Mouse (Mus musculus): ENCODE results near the gene Zfp641. TPM values are rescaled to one million over a fixed set of nuclear protein-coding genes. Genes with fewer than 3 reads are reported as not detected.

Zfp641 gene
- total RNA-seq (2014; rRNA removed) (21.4 and 22.5 TPM in 2 replicates), polyA plus RNA-seq (2015; fragmentation: Nextera tagmentation; extraction: Ambion mirVana) (10.9 and 12.8 TPM in 2 replicates)

GRCm38 (mm10) chr15:98295628-98296551 is at the start of gene Zfp641:
TSS of gene Zfp641 (minus strand) at chr15:98296161.
- peak; percentile 70 for ATAC-seq (ENCODE audit: low FRiP score)
- WGBS = 2% methylated on average over 57 of the region's 60 CpGs
- TF ChIP-seq CTCF (IDR thresholded peaks at IDR 0.05) = no peak

GRCm38 (mm10) chr15:98340887-98341286 is 44.9 kb upstream of the Zfp641 start, which contains the start of gene Olfr284:
TSS of gene Olfr284 (minus strand) at chr15:98340987.
- WGBS = 85% methylated on average over 8 of the region's 8 CpGs
- H3K4me1 ChIP-seq (ENCODE audit: insufficient read depth, low read length) = no peaks in the 10 kb centered on the region
- no peak within 1 kb of the TSS for H3K4me2 ChIP-seq (ENCODE audit: low read depth, low read length, poor library complexity, severe bottlenecking)
- H3K27ac ChIP-seq (ENCODE audit: low read depth, low read length) = no peak within 1 kb of the TSS
- H3K27me3 ChIP-seq (ENCODE audit: insufficient read depth, low read length) = no peaks in the 10 kb centered on the region
- ATAC-seq (ENCODE audit: low FRiP score) (no peak), DNase-seq (ENCODE audit: low spot score) (no peak)
- no peaks in the 10 kb centered on the region for H3K36me3 ChIP-seq (ENCODE audit: insufficient read depth, low read length)
- no peak within 1 kb of the TSS for H3K9ac ChIP-seq (replicated peaks; ENCODE audit: low read length, poor library complexity, severe bottlenecking)
- H3K4me3 ChIP-seq (ENCODE audit: low read depth, low read length) = no peak within 1 kb of the TSS
- H3K9me3 ChIP-seq (ENCODE audit: low read length) = no peaks in the 10 kb centered on the region
- no peak for TF ChIP-seq CTCF (IDR thresholded peaks at IDR 0.05)

More at GRCm38 (mm10) chr15:98295628-98296551, at the start of gene Zfp641:
- peaks cover 3% of the 10 kb centered on the region; the same call in 1 of the 2 replicates for H3K36me3 ChIP-seq (ENCODE audit: insufficient read depth, low read length)
- peak within 1 kb of the TSS; percentile 83 for H3K9ac ChIP-seq (replicated peaks; ENCODE audit: low read length, poor library complexity, severe bottlenecking)
- peak within 1 kb of the TSS; percentile 69 for H3K4me2 ChIP-seq (ENCODE audit: low read depth, low read length, poor library complexity, severe bottlenecking)
- DNase-seq (ENCODE audit: low spot score) = peak; percentile 52
- no peaks in the 10 kb centered on the region for H3K27me3 ChIP-seq (ENCODE audit: insufficient read depth, low read length)
- H3K4me3 ChIP-seq (ENCODE audit: low read depth, low read length) = peak within 1 kb of the TSS; percentile 72
- peak within 1 kb of the TSS; percentile 60 for H3K27ac ChIP-seq (ENCODE audit: low read depth, low read length)
- no peaks in the 10 kb centered on the region for H3K9me3 ChIP-seq (ENCODE audit: low read length)
- no peaks in the 10 kb centered on the region; the same call in 1 of the 2 replicates for H3K4me1 ChIP-seq (ENCODE audit: insufficient read depth, low read length)

GRCm38 (mm10) chr15:98317177-98317724 is 21.3 kb upstream of the Zfp641 start, which contains the start of gene Olfr285:
TSS of gene Olfr285 (minus strand) at chr15:98317353.
- WGBS = 94% methylated on average over 5 of the region's 5 CpGs
- ATAC-seq (ENCODE audit: low FRiP score) = no peak
- H3K27me3 ChIP-seq (ENCODE audit: insufficient read depth, low read length) = no peaks in the 10 kb centered on the region
- H3K4me3 ChIP-seq (ENCODE audit: low read depth, low read length) = no peak within 1 kb of the TSS
- no peaks in the 10 kb centered on the region for H3K9me3 ChIP-seq (ENCODE audit: low read length)
- no peak for TF ChIP-seq CTCF (IDR thresholded peaks at IDR 0.05)
- no peak for DNase-seq (ENCODE audit: low spot score)
- no peaks in the 10 kb centered on the region for H3K4me1 ChIP-seq (ENCODE audit: insufficient read depth, low read length)
- no peak within 1 kb of the TSS for H3K9ac ChIP-seq (replicated peaks; ENCODE audit: low read length, poor library complexity, severe bottlenecking)
- no peak within 1 kb of the TSS for H3K27ac ChIP-seq (ENCODE audit: low read depth, low read length)
- H3K36me3 ChIP-seq (ENCODE audit: insufficient read depth, low read length) = no peaks in the 10 kb centered on the region
- H3K4me2 ChIP-seq (ENCODE audit: low read depth, low read length, poor library complexity, severe bottlenecking) = no peak within 1 kb of the TSS

- Histone ChIP-seq H3K4me2 (ENCODE audit: low read depth, low read length, poor library complexity, severe bottlenecking) (no peak overlapping the region), H3K9me3 (ENCODE audit: low read length) (no peaks in the 10 kb centered on the region), H3K27me3 (ENCODE audit: insufficient read depth, low read length) (no peaks in the 10 kb centered on the region), H3K27ac (ENCODE audit: low read depth, low read length) (no peak overlapping the region), H3K4me3 (ENCODE audit: low read depth, low read length) (no peak overlapping the region), H3K36me3 (ENCODE audit: insufficient read depth, low read length) (no peaks in the 10 kb centered on the region), H3K9ac (replicated peaks; ENCODE audit: low read length, poor library complexity, severe bottlenecking) (no peak overlapping the region), H3K4me1 (ENCODE audit: insufficient read depth, low read length) (no peaks in the 10 kb centered on the region)
- DNase-seq (ENCODE audit: low spot score) (no peak), ATAC-seq (ENCODE audit: low FRiP score) (no peak)
- TF ChIP-seq CTCF (IDR thresholded peaks at IDR 0.05) = no peak
- 54% methylated on average over 6 of the region's 6 CpGs for WGBS
Measured at GRCm38 (mm10) chr15:98315703-98316102, 19.7 kb upstream of the Zfp641 start.

GRCm38 (mm10) chr15:98293651-98294050 is 2.3 kb downstream of the Zfp641 start:
- Histone ChIP-seq H3K27me3 (ENCODE audit: insufficient read depth, low read length) (no peaks in the 10 kb centered on the region), H3K4me2 (ENCODE audit: low read depth, low read length, poor library complexity, severe bottlenecking) (no peak overlapping the region), H3K9ac (replicated peaks; ENCODE audit: low read length, poor library complexity, severe bottlenecking) (no peak overlapping the region), H3K36me3 (ENCODE audit: insufficient read depth, low read length) (peaks cover 8% of the 10 kb centered on the region), H3K4me3 (ENCODE audit: low read depth, low read length) (no peak overlapping the region), H3K9me3 (ENCODE audit: low read length) (no peaks in the 10 kb centered on the region), H3K27ac (ENCODE audit: low read depth, low read length) (no peak overlapping the region), H3K4me1 (ENCODE audit: insufficient read depth, low read length) (no peaks in the 10 kb centered on the region; the same call in 1 of the 2 replicates)
- no peak for TF ChIP-seq CTCF (IDR thresholded peaks at IDR 0.05)
- DNase-seq (ENCODE audit: low spot score) (no peak), ATAC-seq (ENCODE audit: low FRiP score) (no peak)
- WGBS = 93% methylated on average over 8 of the region's 8 CpGs
